Comparison of ENCODE assay signal across 7 mouse cellular contexts in genomic region chr13:100650550-100651438, GRCm38 (mm10). TPM values are rescaled to one million over a fixed set of nuclear protein-coding genes. Genes with fewer than 3 reads are reported as not detected.
A peak's percentile ranks its signal among the peaks of the same experiment; 100 is the strongest.
DNase-seq lines count a peak whose midpoint lies in the region; ATAC-seq lines count a peak whose summit lies in the region.

TSS of gene Ak6 (plus strand) at chr13:100650979.
TSS of gene Rad17 (minus strand) at chr13:100651051.

- H3K27me3 ChIP-seq in intestine, embryonic 15.5 days (replicated peaks): no peaks in the 10 kb centered on the region
- H3K27me3 ChIP-seq in midbrain, embryonic 10.5 days (ENCODE audit: low read depth, poor library complexity, severe bottlenecking): no peaks in the 10 kb centered on the region

- H3K4me3 ChIP-seq in intestine, embryonic 15.5 days (replicated peaks): peak within 1 kb of the TSS; percentile 88
- peak within 1 kb of the TSS; percentile 82 for H3K4me3 ChIP-seq in midbrain, embryonic 10.5 days

- peak within 1 kb of the TSS; percentile 77 for H3K4me2 ChIP-seq in intestine, embryonic 15.5 days (replicated peaks)

- peak; percentile 98 for DNase-seq in adrenal gland, adult 18-20 months (ENCODE audit: low spot score in 2 of 2)
- peak; percentile 95 for DNase-seq in embryo, embryonic 11 days
- DNase-seq in gastrocnemius, postnatal 25 days: peak; percentile 92
- DNase-seq in left cerebral cortex, postnatal 25 days (ENCODE audit: low spot score in 2 of 2): peak; percentile 95 to 96
- peak; percentile 93 for DNase-seq in midbrain, embryonic 10.5 days (ENCODE audit: low spot score)
- peak; percentile 95 for DNase-seq in right cerebral cortex, postnatal 4 days

- WGBS in intestine, embryonic 15.5 days: under 1% methylated on average over 73 of the region's 73 CpGs
- WGBS in midbrain, embryonic 10.5 days: under 1% methylated on average over 72 of the region's 73 CpGs

- H3K4me1 ChIP-seq in intestine, embryonic 15.5 days (replicated peaks): peaks cover 4% of the 10 kb centered on the region; the same call in 1 of the 2 replicates
- peaks cover 14% of the 10 kb centered on the region for H3K4me1 ChIP-seq in midbrain, embryonic 10.5 days

- H3K27ac ChIP-seq in intestine, embryonic 15.5 days: peak within 1 kb of the TSS; percentile 95
- H3K27ac ChIP-seq in midbrain, embryonic 10.5 days (replicated peaks): peak within 1 kb of the TSS; percentile 100

- peak within 1 kb of the TSS; percentile 86 for H3K9ac ChIP-seq in intestine, embryonic 15.5 days

- peak; percentile 99 for ATAC-seq in intestine, embryonic 15.5 days

- no peaks in the 10 kb centered on the region for H3K9me3 ChIP-seq in intestine, embryonic 15.5 days
- H3K9me3 ChIP-seq in midbrain, embryonic 10.5 days (replicated peaks): no peaks in the 10 kb centered on the region

- intact Hi-C loops in left cerebral cortex, postnatal 25 days (cut with DNase I): loop anchor here (2.0 to 5.0 kb wide), 2 partner anchors 80 to 543 kb away; partner anchors contain the start of genes Cdk7 and Serf1

- no peaks in the 10 kb centered on the region for H3K36me3 ChIP-seq in intestine, embryonic 15.5 days
- peaks cover 44% of the 10 kb centered on the region for H3K36me3 ChIP-seq in midbrain, embryonic 10.5 days

RNA-seq across cellular contexts. Expression of gene Ak6, which starts in this region (rescaled TPM):
- total RNA-seq in adrenal gland, adult 18-20 months (2021): 10 to 100 TPM; 70.0 to 71.9 TPM
- total RNA-seq in gastrocnemius, postnatal 25 days (2021): 10 to 100 TPM; 57.7 to 58.0 TPM
- polyA plus RNA-seq in intestine, embryonic 15.5 days (2015; fragmentation: Nextera tagmentation; extraction: Ambion mirVana): 258 and 271 TPM in 2 replicates
- 10 to 100 TPM; 88.7 to 89.7 TPM for total RNA-seq in left cerebral cortex, postnatal 25 days (2021)
- 342 and 358 TPM in 2 replicates for polyA plus RNA-seq in midbrain, embryonic 10.5 days (2016; fragmentation: Nextera tagmentation; extraction: Ambion mirVana)

RNA-seq across cellular contexts. Expression of gene Rad17, which starts in this region (rescaled TPM):
- 10 to 100 TPM; 21.3 to 21.8 TPM for total RNA-seq in adrenal gland, adult 18-20 months (2021)
- 10 to 100 TPM in 1 of 2 experiments, 1 to 10 TPM in 1; 9.4 to 11.0 TPM for total RNA-seq in gastrocnemius, postnatal 25 days (2021)
- 17.1 and 19.3 TPM in 2 replicates for polyA plus RNA-seq in intestine, embryonic 15.5 days (2015; fragmentation: Nextera tagmentation; extraction: Ambion mirVana)
- 10 to 100 TPM; 14.2 to 15.5 TPM for total RNA-seq in left cerebral cortex, postnatal 25 days (2021)
- 20.0 and 21.7 TPM in 2 replicates for polyA plus RNA-seq in midbrain, embryonic 10.5 days (2016; fragmentation: Nextera tagmentation; extraction: Ambion mirVana)

Comparison
In these comparisons a context has a peak if more than half of its experiments do, and no peak if none do; other contexts are left out.
1. Peak in every context shown above with its lines: DNase-seq, ATAC-seq, H3K4me3 ChIP-seq and H3K27ac ChIP-seq.